Mouse (Mus musculus): Measurements from ENCODE around the gene Hba-a1. TPM values are rescaled to one million over a fixed set of nuclear protein-coding genes. Genes with fewer than 3 reads are reported as not detected.
"Not testable (repeated sequence)": the region's sequence is repeated elsewhere in the genome, so short reads cannot be mapped to it uniquely, and the experiment has no call there.

The Hba-a1 gene
- not detected in 2 replicates for polyA plus RNA-seq (2011; ENCODE audit: insufficient read length, low read depth, missing spikeins)

GRCm38 (mm10) chr11:32283091-32283777, at the start of gene Hba-a1:
Gene Hba-a1 (plus strand): TSS chr11:32283511.
- not testable (repeated sequence) for H3K4me1 ChIP-seq (ENCODE audit: control insufficient read depth, insufficient read depth, low read length); H3K4me3 ChIP-seq (ENCODE audit: insufficient read depth, low read length); H3K27ac ChIP-seq (ENCODE audit: insufficient read depth, low read length)

GRCm38 (mm10) chr11:32233895-32234294, 49.4 kb upstream of the Hba-a1 start:
- TF ChIP-seq CTCF (IDR thresholded peaks at IDR 0.05; ENCODE audit: borderline replicate concordance, insufficient read depth, low read length) (no peak), POLR2A (IDR thresholded peaks at IDR 0.05; ENCODE audit: low read depth, low read length) (no peak)
- no peaks in the 10 kb centered on the region for H3K4me1 ChIP-seq (ENCODE audit: control insufficient read depth, insufficient read depth, low read length)
- no peak overlapping the region for H3K4me3 ChIP-seq (ENCODE audit: insufficient read depth, low read length)

GRCm38 (mm10) chr11:32234816-32235485, 48.4 kb upstream of the Hba-a1 start:
- Histone ChIP-seq H3K4me1 (ENCODE audit: control insufficient read depth, insufficient read depth, low read length) (no peaks in the 10 kb centered on the region), H3K27ac (ENCODE audit: insufficient read depth, low read length) (no peak overlapping the region), H3K4me3 (ENCODE audit: insufficient read depth, low read length) (no peak overlapping the region)
- TF ChIP-seq CTCF (IDR thresholded peaks at IDR 0.05; ENCODE audit: borderline replicate concordance, insufficient read depth, low read length) (no peak), POLR2A (IDR thresholded peaks at IDR 0.05; ENCODE audit: low read depth, low read length) (no peak)

More at GRCm38 (mm10) chr11:32233895-32234294, 49.4 kb upstream of the Hba-a1 start:
- no peak overlapping the region for H3K27ac ChIP-seq (ENCODE audit: insufficient read depth, low read length)

GRCm38 (mm10) chr11:32235646-32236045, 47.7 kb upstream of the Hba-a1 start:
- no peak overlapping the region for H3K27ac ChIP-seq (ENCODE audit: insufficient read depth, low read length)
- TF ChIP-seq POLR2A (IDR thresholded peaks at IDR 0.05; ENCODE audit: low read depth, low read length) (no peak), CTCF (IDR thresholded peaks at IDR 0.05; ENCODE audit: borderline replicate concordance, insufficient read depth, low read length) (no peak)
- H3K4me1 ChIP-seq (ENCODE audit: control insufficient read depth, insufficient read depth, low read length), result no peaks in the 10 kb centered on the region
- no peak overlapping the region for H3K4me3 ChIP-seq (ENCODE audit: insufficient read depth, low read length)

GRCm38 (mm10) chr11:32236132-32236531, 47.2 kb upstream of the Hba-a1 start:
- Histone ChIP-seq H3K27ac (ENCODE audit: insufficient read depth, low read length) (no peak overlapping the region), H3K4me1 (ENCODE audit: control insufficient read depth, insufficient read depth, low read length) (no peaks in the 10 kb centered on the region), H3K4me3 (ENCODE audit: insufficient read depth, low read length) (no peak overlapping the region)
- TF ChIP-seq POLR2A (IDR thresholded peaks at IDR 0.05; ENCODE audit: low read depth, low read length), result no peak
- no peak for TF ChIP-seq CTCF (IDR thresholded peaks at IDR 0.05; ENCODE audit: borderline replicate concordance, insufficient read depth, low read length)

- TF ChIP-seq CTCF (IDR thresholded peaks at IDR 0.05; ENCODE audit: borderline replicate concordance, insufficient read depth, low read length), result peak; percentile 34; the same call in 1 of the 2 replicates
- TF ChIP-seq POLR2A (IDR thresholded peaks at IDR 0.05; ENCODE audit: low read depth, low read length), result no peak
- Histone ChIP-seq H3K4me1 (ENCODE audit: control insufficient read depth, insufficient read depth, low read length) (no peaks in the 10 kb centered on the region), H3K27ac (ENCODE audit: insufficient read depth, low read length) (no peak overlapping the region), H3K4me3 (ENCODE audit: insufficient read depth, low read length) (no peak overlapping the region)
Observed at GRCm38 (mm10) chr11:32236712-32237410, 46.5 kb upstream of the Hba-a1 start.

GRCm38 (mm10) chr11:32237411-32237795, 45.9 kb upstream of the Hba-a1 start:
- no peak overlapping the region for H3K4me3 ChIP-seq (ENCODE audit: insufficient read depth, low read length)
- no peaks in the 10 kb centered on the region for H3K4me1 ChIP-seq (ENCODE audit: control insufficient read depth, insufficient read depth, low read length)
- TF ChIP-seq CTCF (IDR thresholded peaks at IDR 0.05; ENCODE audit: borderline replicate concordance, insufficient read depth, low read length), result no peak
- no peak for TF ChIP-seq POLR2A (IDR thresholded peaks at IDR 0.05; ENCODE audit: low read depth, low read length)
- no peak overlapping the region for H3K27ac ChIP-seq (ENCODE audit: insufficient read depth, low read length)

- Histone ChIP-seq H3K4me1 (ENCODE audit: control insufficient read depth, insufficient read depth, low read length) (no peaks in the 10 kb centered on the region), H3K4me3 (ENCODE audit: insufficient read depth, low read length) (no peak overlapping the region), H3K27ac (ENCODE audit: insufficient read depth, low read length) (no peak overlapping the region)
- TF ChIP-seq POLR2A (IDR thresholded peaks at IDR 0.05; ENCODE audit: low read depth, low read length), result no peak
- peak; percentile 94 for TF ChIP-seq CTCF (IDR thresholded peaks at IDR 0.05; ENCODE audit: borderline replicate concordance, insufficient read depth, low read length)
Observed at GRCm38 (mm10) chr11:32238093-32238860, 45.0 kb upstream of the Hba-a1 start.

GRCm38 (mm10) chr11:32241391-32241790, 41.9 kb upstream of the Hba-a1 start:
- Histone ChIP-seq H3K4me1 (ENCODE audit: control insufficient read depth, insufficient read depth, low read length) (no peaks in the 10 kb centered on the region), H3K4me3 (ENCODE audit: insufficient read depth, low read length) (no peak overlapping the region), H3K27ac (ENCODE audit: insufficient read depth, low read length) (no peak overlapping the region)
- TF ChIP-seq CTCF (IDR thresholded peaks at IDR 0.05; ENCODE audit: borderline replicate concordance, insufficient read depth, low read length) (no peak), POLR2A (IDR thresholded peaks at IDR 0.05; ENCODE audit: low read depth, low read length) (no peak)
